Mouse (Mus musculus) midbrain, postnatal 0 days (tissue): ENCODE data around the gene Stxbp4. TPM values are rescaled to one million over a fixed set of nuclear protein-coding genes. Genes with fewer than 3 reads are reported as not detected.

Experiments
- ATAC-seq: fragments of 200-750 bp; cut with Nextera tagmentation; 2 replicates; pipeline ENCODE4 v1.8.0; 2017; ENCODE audit warnings: moderate number of reproducible peaks, mild to moderate bottlenecking, moderate TSS enrichment, moderate library complexity; ENCODE audit not compliant: low FRiP score
- DNase-seq: peaks from one replicate; pipeline ENCODE4 v3.0.0-alpha.2; 2015; ENCODE audit warnings: low spot score
- H3K27ac ChIP-seq: fragments of 300-500 bp; sonication (generic); 2 replicates; pipeline ENCODE4 v1.5.1; 2014; ENCODE audit warnings: low read depth, mild to moderate bottlenecking, low read length, mixed read lengths
- H3K27me3 ChIP-seq: fragments of 300-500 bp; sonication (generic); 2 replicates; pipeline ENCODE4 v1.6.1; 2014; ENCODE audit warnings: low read length, control low read depth, mixed read lengths; ENCODE audit not compliant: insufficient read depth
- H3K36me3 ChIP-seq: fragments of 300-500 bp; sonication (generic); 2 replicates; pipeline ENCODE4 v1.6.1; 2014; ENCODE audit warnings: low read length, control low read depth, mixed read lengths; ENCODE audit not compliant: insufficient read depth
- H3K4me1 ChIP-seq: fragments of 300-500 bp; sonication (generic); 2 replicates; pipeline ENCODE4 v1.6.1; 2014; ENCODE audit warnings: mild to moderate bottlenecking, control low read depth, antibody characterized with exemption, low read length, mixed read lengths; ENCODE audit not compliant: insufficient read depth
- H3K4me2 ChIP-seq: fragments of 300-500 bp; sonication (generic); 2 replicates; pipeline ENCODE4 v1.6.1; 2014; ENCODE audit warnings: low read depth, mild to moderate bottlenecking, low read length, mixed read lengths; ENCODE audit not compliant: poor library complexity, severe bottlenecking
- H3K4me3 ChIP-seq: fragments of 300-500 bp; sonication (generic); 2 replicates; pipeline ENCODE4 v1.5.1; 2014; ENCODE audit warnings: low read depth, mild to moderate bottlenecking, low read length, moderate library complexity
- H3K9ac ChIP-seq: fragments of 300-500 bp; sonication (generic); replicated peaks from 2 replicates; pipeline ENCODE4 v1.6.1; 2014; ENCODE audit warnings: mild to moderate bottlenecking, low read length, moderate library complexity, mixed read lengths; ENCODE audit not compliant: poor library complexity, severe bottlenecking
- H3K9me3 ChIP-seq: fragments of 300-500 bp; sonication (generic); 2 replicates; pipeline ENCODE4 v1.6.1; 2016; ENCODE audit warnings: low read length, control low read depth
- CTCF ChIP-seq: IDR thresholded peaks from 2 replicates; pipeline ENCODE4 v1.5.1; 2016; ENCODE audit warnings: antibody characterized with exemption, mild to moderate bottlenecking
- WGBS: fragments of 180-500 bp; shearing (Covaris S2); extraction: QIAGEN DNeasy Blood & Tissue Kit; methylation state at CpG from one replicate; pipeline ENCODE4 v1.1.7; 2014; 5-methylcytosine and 5-hydroxymethylcytosine counted together
- polyA plus RNA-seq: library from polyadenylated mRNA; unstranded; fragments of >200 nt; fragmentation: Nextera tagmentation; extraction: Ambion mirVana; gene quantifications from 2 replicates; pipeline ENCODE4 v1.2.1, GENCODE M21; 2015
- total RNA-seq: library from RNA; depleted of rRNA; stranded (reverse); fragments of >200 nt; gene quantifications from 2 replicates; pipeline ENCODE4 v1.2.3, GENCODE M21; 2014

The Stxbp4 gene
- total and polyA plus RNA-seq, 2 experiments from 2014 or later = 9.2 to 11.2 TPM

DNA sequence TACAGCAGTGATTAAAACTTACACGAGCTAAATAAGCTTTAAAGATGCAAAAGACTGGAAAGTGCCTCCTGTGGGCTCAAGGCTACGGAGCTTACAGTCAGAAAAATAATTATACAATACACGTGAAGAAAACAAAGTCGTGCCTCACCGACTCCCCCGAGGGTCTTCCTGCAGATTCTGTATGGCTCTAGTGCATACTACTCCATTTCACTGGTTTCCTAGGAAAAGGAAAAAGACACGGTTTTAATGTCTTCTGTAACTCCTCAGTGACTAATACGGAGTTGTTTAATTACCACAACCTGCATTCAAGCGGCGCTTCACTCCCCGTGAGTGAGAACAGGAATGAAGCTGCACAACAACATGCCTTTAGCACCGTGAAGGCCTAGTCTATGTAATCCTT, 15.8 kb downstream of the Stxbp4 start:
- H3K27ac ChIP-seq = no peak overlapping the region
- TF ChIP-seq CTCF = no peak
- no peak overlapping the region for H3K9ac ChIP-seq
- no peaks in the 10 kb centered on the region for H3K9me3 ChIP-seq
- H3K4me3 ChIP-seq = no peak overlapping the region
- no peaks in the 10 kb centered on the region for H3K36me3 ChIP-seq
- no peak for ATAC-seq
- 73% methylated on average over 12 of the region's 12 CpGs for WGBS
- no peaks in the 10 kb centered on the region for H3K4me1 ChIP-seq
- no peaks in the 10 kb centered on the region for H3K27me3 ChIP-seq
- H3K4me2 ChIP-seq = no peak overlapping the region
- no peak for DNase-seq

DNA sequence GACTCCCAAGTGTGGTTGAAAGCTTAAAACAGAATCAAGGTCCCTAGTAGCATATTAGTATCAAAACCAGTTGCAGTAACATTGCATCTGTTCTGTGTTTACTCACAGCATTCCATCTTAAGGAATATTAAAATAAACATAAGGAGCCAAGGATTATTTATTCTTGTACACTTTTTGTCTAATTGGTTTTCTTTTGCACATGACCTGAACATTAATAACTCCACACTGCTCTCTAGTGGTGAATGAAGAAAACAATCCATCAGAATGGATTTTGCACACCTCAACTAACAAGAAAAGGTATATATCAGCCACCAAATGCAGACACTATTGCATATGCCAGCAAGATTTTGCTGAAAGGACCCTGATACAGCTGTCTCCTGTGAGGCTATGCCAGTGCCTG, 21.5 kb downstream of the Stxbp4 start:
- no peak overlapping the region for H3K27ac ChIP-seq
- TF ChIP-seq CTCF = peak; percentile 80
- no peaks in the 10 kb centered on the region for H3K9me3 ChIP-seq
- no peak overlapping the region for H3K4me2 ChIP-seq
- H3K4me1 ChIP-seq = no peaks in the 10 kb centered on the region
- no peaks in the 10 kb centered on the region for H3K27me3 ChIP-seq
- ATAC-seq (no peak), DNase-seq (peak; percentile 67)
- H3K9ac ChIP-seq = no peak overlapping the region
- H3K4me3 ChIP-seq = no peak overlapping the region
- no peaks in the 10 kb centered on the region for H3K36me3 ChIP-seq

- Histone ChIP-seq H3K9ac (no peak overlapping the region), H3K4me3 (no peak overlapping the region), H3K36me3 (no peaks in the 10 kb centered on the region), H3K4me2 (no peak overlapping the region), H3K27ac (no peak overlapping the region), H3K27me3 (no peaks in the 10 kb centered on the region), H3K4me1 (no peaks in the 10 kb centered on the region), H3K9me3 (no peaks in the 10 kb centered on the region)
- DNase-seq (no peak), ATAC-seq (no peak)
- TF ChIP-seq CTCF = no peak
- 92% methylated on average over 6 of the region's 6 CpGs for WGBS
Measured at GRCm38 (mm10) chr11:90614743-90615142, 23.1 kb downstream of the Stxbp4 start.

DNA sequence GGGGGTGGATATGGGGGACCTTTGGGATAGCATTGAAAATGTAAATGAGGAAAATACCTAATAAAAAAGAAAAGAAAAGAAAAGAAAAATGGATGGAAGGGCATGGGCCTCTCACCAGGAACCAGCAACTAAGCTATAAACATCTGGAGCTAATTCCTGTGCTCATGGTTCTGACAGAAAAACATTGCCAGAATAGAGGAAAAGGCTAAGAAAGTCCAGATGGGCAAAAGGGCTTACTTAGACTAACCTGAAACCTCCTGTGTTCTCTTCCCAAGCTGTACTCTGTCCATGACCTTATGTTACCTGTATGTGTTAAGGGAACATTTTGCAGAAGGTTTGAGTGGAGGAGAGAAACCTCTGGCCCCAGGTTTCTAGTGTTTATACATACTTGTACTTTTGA, 25.8 kb downstream of the Stxbp4 start:
- H3K27me3 ChIP-seq = no peaks in the 10 kb centered on the region
- H3K4me3 ChIP-seq = no peak overlapping the region
- H3K27ac ChIP-seq = no peak overlapping the region
- DNase-seq (no peak), ATAC-seq (no peak)
- no peaks in the 10 kb centered on the region for H3K36me3 ChIP-seq
- H3K9ac ChIP-seq = no peak overlapping the region
- no peaks in the 10 kb centered on the region for H3K4me1 ChIP-seq
- no peak overlapping the region for H3K4me2 ChIP-seq
- no peak for TF ChIP-seq CTCF
- no peaks in the 10 kb centered on the region for H3K9me3 ChIP-seq

DNA sequence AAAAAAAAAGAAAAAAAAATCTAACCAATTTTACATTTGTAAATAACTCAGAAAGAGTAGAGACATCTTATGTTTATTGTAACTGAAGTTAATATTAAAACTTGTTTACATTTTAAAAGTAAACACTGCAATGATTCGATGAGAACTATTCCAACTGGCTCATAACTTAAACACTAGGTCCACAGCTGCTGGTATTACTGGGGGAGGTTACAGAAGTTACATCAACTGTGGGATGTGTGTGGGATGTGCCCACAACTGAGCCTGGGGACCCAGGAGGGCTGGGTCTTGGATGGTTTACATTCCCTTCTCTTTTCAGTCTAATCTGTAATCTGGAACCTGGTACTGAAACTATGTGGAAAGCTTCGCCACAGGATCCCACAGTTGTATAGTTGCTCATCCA, 34.8 kb downstream of the Stxbp4 start:
- 93% methylated on average over 2 of the region's 2 CpGs for WGBS
- Histone ChIP-seq H3K9me3 (no peaks in the 10 kb centered on the region), H3K9ac (no peak overlapping the region), H3K27ac (no peak overlapping the region), H3K4me1 (no peaks in the 10 kb centered on the region), H3K4me2 (no peak overlapping the region), H3K36me3 (no peaks in the 10 kb centered on the region), H3K4me3 (no peak overlapping the region), H3K27me3 (no peaks in the 10 kb centered on the region)
- DNase-seq = no peak
- ATAC-seq = no peak
- TF ChIP-seq CTCF = no peak

GRCm38 (mm10) chr11:90595826-90596225, 42.1 kb downstream of the Stxbp4 start:
- Histone ChIP-seq H3K27ac (no peak overlapping the region), H3K4me3 (no peak overlapping the region), H3K4me2 (no peak overlapping the region), H3K4me1 (no peaks in the 10 kb centered on the region), H3K27me3 (no peaks in the 10 kb centered on the region), H3K36me3 (no peaks in the 10 kb centered on the region), H3K9ac (no peak overlapping the region), H3K9me3 (no peaks in the 10 kb centered on the region)
- ATAC-seq (no peak), DNase-seq (no peak)
- no peak for TF ChIP-seq CTCF
- WGBS = 89% methylated on average over 1 of the region's 1 CpGs

GRCm38 (mm10) chr11:90590996-90591395, 46.9 kb downstream of the Stxbp4 start:
- no peaks in the 10 kb centered on the region for H3K27me3 ChIP-seq
- ATAC-seq (no peak), DNase-seq (peak; percentile 29)
- peaks cover 4% of the 10 kb centered on the region; the same call in 1 of the 2 replicates for H3K9me3 ChIP-seq
- H3K36me3 ChIP-seq = no peaks in the 10 kb centered on the region
- no peak for TF ChIP-seq CTCF
- 87% methylated on average over 1 of the region's 1 CpGs for WGBS
- no peak overlapping the region for H3K4me2 ChIP-seq
- no peak overlapping the region for H3K27ac ChIP-seq
- H3K4me1 ChIP-seq = no peaks in the 10 kb centered on the region
- H3K9ac ChIP-seq = no peak overlapping the region
- no peak overlapping the region for H3K4me3 ChIP-seq
